Mouse (Mus musculus): ENCODE results near the gene Adcy6. TPM values are rescaled to one million over a fixed set of nuclear protein-coding genes. Genes with fewer than 3 reads are reported as not detected.
A peak's percentile ranks its signal among the peaks of the same experiment; 100 is the strongest.

Gene Adcy6
- polyA plus RNA-seq, 2 experiments = 14.3 to 74.0 TPM

DNA sequence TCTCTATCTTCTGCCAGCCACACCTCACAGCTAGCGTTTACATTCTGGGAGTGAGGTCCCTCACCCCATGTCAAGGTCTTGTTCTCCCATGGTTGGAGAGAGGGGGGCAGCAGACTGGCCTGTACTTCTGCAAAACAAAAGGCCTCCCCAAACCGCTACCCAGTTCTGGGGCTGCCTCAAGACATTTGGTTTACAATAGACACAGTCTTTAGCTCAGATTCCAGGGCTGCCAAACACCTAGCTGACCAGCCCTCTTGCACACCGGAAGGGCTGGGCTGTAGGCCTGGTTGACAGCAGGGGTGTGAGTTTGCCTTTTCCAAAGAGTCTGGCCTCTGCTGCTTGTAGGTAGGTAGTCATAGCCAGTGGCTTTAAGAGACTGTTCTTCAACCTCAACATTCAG is 27.3 kb upstream of the Adcy6 start:
- H3K27me3 ChIP-seq (ENCODE audit: control insufficient read depth, insufficient read depth, low read length) = no peaks in the 10 kb centered on the region; the same call in none of the 2 replicates
- H3K4me2 ChIP-seq (replicated peaks; ENCODE audit: low read depth, low read length, severe bottlenecking) = no peak overlapping the region
- H3K9ac ChIP-seq (ENCODE audit: low read depth, low read length, severe bottlenecking) = no peak overlapping the region
- 48% methylated on average over 3 of the region's 3 CpGs for WGBS
- no peaks in the 10 kb centered on the region for H3K9me3 ChIP-seq (ENCODE audit: control insufficient read depth, low read length)
- no peak overlapping the region for H3K27ac ChIP-seq (replicated peaks; ENCODE audit: low read depth, low read length)
- H3K4me3 ChIP-seq (replicated peaks; ENCODE audit: low read length) = no peak overlapping the region
- TF ChIP-seq POLR2A (IDR thresholded peaks at IDR 0.05; ENCODE audit: borderline replicate concordance, extremely low read depth, insufficient read depth, insufficient read length) = no peak
- DNase-seq (ENCODE audit: low spot score) = no peak
- H3K36me3 ChIP-seq (ENCODE audit: control insufficient read depth, insufficient read depth, low read length) = peaks cover 31% of the 10 kb centered on the region
- peaks cover 18% of the 10 kb centered on the region for H3K4me1 ChIP-seq (ENCODE audit: control insufficient read depth, insufficient read depth, low read length)
- no peak for ATAC-seq (ENCODE audit: low FRiP score, low read depth)

DNA sequence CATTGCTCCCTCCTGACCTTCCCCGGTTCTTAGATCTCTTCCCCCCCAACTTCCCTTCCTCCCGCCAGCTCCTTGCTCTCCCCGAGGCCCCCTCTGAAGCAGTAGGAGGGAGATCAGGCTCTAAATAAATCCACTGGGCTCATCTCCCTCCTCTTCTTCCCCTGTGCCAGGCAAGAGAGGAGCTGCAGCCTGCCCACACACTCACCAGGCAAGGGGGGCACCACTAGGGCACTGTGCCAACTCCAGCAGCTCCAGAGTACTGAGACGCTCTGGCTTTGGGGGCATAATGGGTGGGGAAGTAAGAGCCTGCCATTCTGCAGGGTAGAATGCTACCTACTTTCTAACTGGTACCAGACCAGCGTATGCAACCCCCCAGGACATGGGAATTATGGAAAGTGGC is 26.6 kb upstream of the Adcy6 start:
- Histone ChIP-seq H3K36me3 (ENCODE audit: control insufficient read depth, insufficient read depth, low read length) (peaks cover 25% of the 10 kb centered on the region), H3K4me1 (ENCODE audit: control insufficient read depth, insufficient read depth, low read length) (peaks cover 23% of the 10 kb centered on the region), H3K27ac (replicated peaks; ENCODE audit: low read depth, low read length) (no peak overlapping the region), H3K4me2 (replicated peaks; ENCODE audit: low read depth, low read length, severe bottlenecking) (peak overlapping the region; percentile 99; the same call in 1 of the 2 replicates), H3K9ac (ENCODE audit: low read depth, low read length, severe bottlenecking) (no peak overlapping the region), H3K9me3 (ENCODE audit: control insufficient read depth, low read length) (no peaks in the 10 kb centered on the region), H3K4me3 (replicated peaks; ENCODE audit: low read length) (0 out of 2 replicates have a peak overlapping the region, but pooled peaks have one; percentile 8), H3K27me3 (ENCODE audit: control insufficient read depth, insufficient read depth, low read length) (no peaks in the 10 kb centered on the region; the same call in none of the 2 replicates)
- ATAC-seq (ENCODE audit: low FRiP score, low read depth) (no peak), DNase-seq (ENCODE audit: low spot score) (no peak)
- TF ChIP-seq POLR2A (IDR thresholded peaks at IDR 0.05; ENCODE audit: borderline replicate concordance, extremely low read depth, insufficient read depth, insufficient read length) = no peak
- 37% methylated on average over 5 of the region's 5 CpGs for WGBS

DNA sequence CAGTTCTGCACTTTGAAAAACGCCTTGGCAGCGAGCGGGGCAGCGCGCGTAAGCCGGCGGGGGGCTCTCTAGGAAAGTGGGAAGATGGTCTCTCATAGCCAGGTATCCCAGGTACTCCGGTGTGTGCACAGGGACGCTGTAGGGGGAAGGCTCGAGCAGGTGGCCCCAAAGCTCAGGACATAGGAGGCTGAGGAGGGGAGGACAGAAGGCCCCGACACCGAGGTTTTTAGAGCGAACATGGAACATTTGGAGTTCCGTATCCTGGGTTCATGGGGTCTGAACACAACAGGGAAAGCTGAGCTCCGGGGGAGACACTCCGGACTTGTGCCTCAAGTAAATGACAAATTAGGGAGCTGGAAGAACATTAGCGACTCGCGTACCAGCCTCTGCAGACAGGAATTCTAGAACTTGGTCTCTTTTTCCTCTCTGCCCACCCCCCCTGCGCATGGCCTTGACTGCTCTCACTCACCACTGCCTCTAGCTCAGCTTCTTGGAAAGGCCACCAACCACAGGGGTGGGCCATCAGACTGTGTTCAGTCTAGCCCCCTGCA is 25.5 kb upstream of the Adcy6 start:
- H3K9me3 ChIP-seq (ENCODE audit: control insufficient read depth, low read length) = no peaks in the 10 kb centered on the region
- peaks cover 13% of the 10 kb centered on the region for H3K36me3 ChIP-seq (ENCODE audit: control insufficient read depth, insufficient read depth, low read length)
- peaks cover 31% of the 10 kb centered on the region for H3K4me1 ChIP-seq (ENCODE audit: control insufficient read depth, insufficient read depth, low read length)
- ATAC-seq (ENCODE audit: low FRiP score, low read depth) (no peak), DNase-seq (ENCODE audit: low spot score) (peak; percentile 29)
- H3K4me2 ChIP-seq (replicated peaks; ENCODE audit: low read depth, low read length, severe bottlenecking) = peak overlapping the region; percentile 99
- peak overlapping the region; percentile 84 for H3K4me3 ChIP-seq (replicated peaks; ENCODE audit: low read length)
- H3K27ac ChIP-seq (replicated peaks; ENCODE audit: low read depth, low read length) = no peak overlapping the region
- H3K27me3 ChIP-seq (ENCODE audit: control insufficient read depth, insufficient read depth, low read length) = no peaks in the 10 kb centered on the region; the same call in none of the 2 replicates
- H3K9ac ChIP-seq (ENCODE audit: low read depth, low read length, severe bottlenecking) = peak overlapping the region; percentile 77
- TF ChIP-seq POLR2A (IDR thresholded peaks at IDR 0.05; ENCODE audit: borderline replicate concordance, extremely low read depth, insufficient read depth, insufficient read length) = no peak
- WGBS = 2% methylated on average over 21 of the region's 21 CpGs

DNA sequence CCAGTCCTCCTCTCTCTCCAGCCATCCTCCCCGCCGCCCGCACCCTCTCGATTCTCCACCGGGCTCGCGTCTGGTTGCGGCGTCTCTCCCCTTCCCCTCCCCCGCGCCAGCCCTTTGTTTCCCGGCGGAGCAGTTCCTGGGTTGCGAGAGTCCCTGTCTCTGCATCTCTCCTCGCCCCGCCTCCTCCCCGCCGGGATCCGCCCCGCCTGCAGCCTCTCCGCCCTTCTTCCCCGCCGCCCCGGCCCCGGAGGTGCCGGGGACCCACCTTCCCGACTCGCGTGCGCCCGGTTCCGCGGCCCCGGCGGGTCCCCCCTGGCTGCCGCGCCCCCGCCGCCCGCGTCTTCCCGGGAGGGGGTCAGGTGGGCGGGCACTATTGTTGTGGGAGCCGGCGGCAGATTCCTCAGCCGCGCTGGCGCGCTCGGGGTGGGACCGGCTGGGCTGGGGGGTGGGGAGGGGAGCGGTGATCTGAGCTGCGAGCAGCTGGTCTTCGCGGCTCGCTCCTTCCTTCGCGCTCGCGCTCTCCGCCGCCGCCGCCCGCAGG is 24.7 kb upstream of the Adcy6 start:
- Histone ChIP-seq H3K27ac (replicated peaks; ENCODE audit: low read depth, low read length) (peak overlapping the region; percentile 58), H3K9me3 (ENCODE audit: control insufficient read depth, low read length) (no peaks in the 10 kb centered on the region), H3K4me1 (ENCODE audit: control insufficient read depth, insufficient read depth, low read length) (peaks cover 31% of the 10 kb centered on the region), H3K4me3 (replicated peaks; ENCODE audit: low read length) (peak overlapping the region; percentile 84), H3K27me3 (ENCODE audit: control insufficient read depth, insufficient read depth, low read length) (no peaks in the 10 kb centered on the region; the same call in none of the 2 replicates), H3K9ac (ENCODE audit: low read depth, low read length, severe bottlenecking) (peak overlapping the region; percentile 77), H3K36me3 (ENCODE audit: control insufficient read depth, insufficient read depth, low read length) (0 out of 2 replicates have a peak, but pooled peaks cover 6% of the 10 kb centered on the region), H3K4me2 (replicated peaks; ENCODE audit: low read depth, low read length, severe bottlenecking) (peak overlapping the region; percentile 99)
- DNase-seq (ENCODE audit: low spot score) (peak; percentile 64), ATAC-seq (ENCODE audit: low FRiP score, low read depth) (peak; percentile 74)
- TF ChIP-seq POLR2A (IDR thresholded peaks at IDR 0.05; ENCODE audit: borderline replicate concordance, extremely low read depth, insufficient read depth, insufficient read length) = 0 out of 2 replicates have a peak, but pooled peaks have one; percentile 50
- WGBS = 4% methylated on average over 30 of the region's 65 CpGs

DNA sequence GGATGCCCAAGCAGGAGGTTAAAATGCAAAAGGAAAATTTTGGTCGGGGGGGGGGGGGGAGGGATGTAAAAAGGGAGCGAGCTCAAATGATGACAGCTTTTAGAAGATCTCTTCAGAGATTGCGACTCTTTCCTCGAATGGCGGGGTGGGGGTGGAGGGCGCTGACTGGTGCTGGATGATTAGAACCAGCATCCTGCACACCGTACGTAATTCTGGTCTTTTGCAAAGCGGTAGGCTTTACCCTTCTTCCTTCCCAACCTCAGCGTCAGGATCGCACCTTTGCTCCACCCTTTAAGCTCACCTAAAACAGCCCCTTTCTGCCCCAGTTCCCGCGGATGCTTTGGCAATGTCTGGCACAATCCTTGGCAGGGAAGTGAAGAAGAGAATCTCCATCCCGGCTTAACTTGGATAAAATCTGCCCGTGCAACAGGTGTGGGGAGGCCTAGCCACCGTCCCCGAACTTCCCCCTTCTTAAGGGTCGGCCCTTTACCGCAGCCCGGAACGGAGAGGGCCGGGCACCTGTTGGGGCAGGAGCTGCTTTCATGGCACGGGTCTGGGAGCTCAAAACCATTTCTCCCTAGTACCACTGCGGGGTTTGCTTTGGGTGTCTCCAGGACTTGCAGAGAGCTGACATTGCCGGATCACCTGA is 24.1 kb upstream of the Adcy6 start:
- ATAC-seq (ENCODE audit: low FRiP score, low read depth) (no peak), DNase-seq (ENCODE audit: low spot score) (no peak)
- Histone ChIP-seq H3K36me3 (ENCODE audit: control insufficient read depth, insufficient read depth, low read length) (0 out of 2 replicates have a peak, but pooled peaks cover 2% of the 10 kb centered on the region), H3K4me1 (ENCODE audit: control insufficient read depth, insufficient read depth, low read length) (peaks cover 32% of the 10 kb centered on the region), H3K9ac (ENCODE audit: low read depth, low read length, severe bottlenecking) (peak overlapping the region; percentile 77), H3K4me3 (replicated peaks; ENCODE audit: low read length) (peak overlapping the region; percentile 84), H3K9me3 (ENCODE audit: control insufficient read depth, low read length) (no peaks in the 10 kb centered on the region), H3K4me2 (replicated peaks; ENCODE audit: low read depth, low read length, severe bottlenecking) (peak overlapping the region; percentile 99), H3K27me3 (ENCODE audit: control insufficient read depth, insufficient read depth, low read length) (no peaks in the 10 kb centered on the region; the same call in none of the 2 replicates), H3K27ac (replicated peaks; ENCODE audit: low read depth, low read length) (peak overlapping the region; percentile 58; the same call in 1 of the 2 replicates)
- 1% methylated on average over 23 of the region's 25 CpGs for WGBS
- no peak for TF ChIP-seq POLR2A (IDR thresholded peaks at IDR 0.05; ENCODE audit: borderline replicate concordance, extremely low read depth, insufficient read depth, insufficient read length)
